Mouse (Mus musculus): ENCODE results near the gene Scarb2. TPM values are rescaled to one million over a fixed set of nuclear protein-coding genes. Genes with fewer than 3 reads are reported as not detected.

Gene Scarb2
- polyA plus RNA-seq, 1 experiment from 2014 or later: 7.0 TPM

DNA sequence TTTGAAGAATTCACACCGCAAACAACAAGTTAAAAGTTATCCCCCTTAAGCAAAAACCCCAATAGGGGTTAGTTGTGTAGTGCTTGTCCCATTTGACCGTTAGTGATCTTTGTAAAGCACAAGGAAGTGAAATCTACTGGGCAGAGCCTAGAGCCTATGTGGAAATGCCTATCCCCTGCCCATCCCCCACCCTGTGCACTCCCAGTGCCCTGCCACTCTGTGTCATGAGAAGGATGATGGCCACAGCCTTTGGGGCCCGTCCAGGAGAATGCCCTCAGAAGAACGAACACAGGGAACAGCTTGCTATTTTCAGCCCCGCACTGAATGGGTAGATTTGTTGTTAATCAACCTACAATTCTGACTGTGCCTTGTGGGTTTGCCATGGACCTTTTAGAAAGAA is 65.1 kb downstream of the Scarb2 start:
- DNase-seq (ENCODE audit: low spot score): no peak
- H3K27ac ChIP-seq (replicated peaks; ENCODE audit: low read depth, low read length): no peak overlapping the region
- no peaks in the 10 kb centered on the region for H3K4me1 ChIP-seq (ENCODE audit: control insufficient read depth, insufficient read depth, low read length)
- H3K4me3 ChIP-seq (ENCODE audit: low read depth, low read length): no peak overlapping the region
- ATAC-seq (ENCODE audit: insufficient number of reproducible peaks, low FRiP score, low TSS enrichment, low read depth): no peak
- no peaks in the 10 kb centered on the region for H3K9me3 ChIP-seq (ENCODE audit: control insufficient read depth, low read length)
- H3K27me3 ChIP-seq (ENCODE audit: control insufficient read depth, insufficient read depth, low read length): no peaks in the 10 kb centered on the region
- H3K36me3 ChIP-seq (ENCODE audit: control insufficient read depth, insufficient read depth, low read length): no peaks in the 10 kb centered on the region
- H3K4me2 ChIP-seq (ENCODE audit: low read depth, severe bottlenecking): no peak overlapping the region
- WGBS: 74% methylated on average over 5 of the region's 5 CpGs
- no peak overlapping the region for H3K9ac ChIP-seq (ENCODE audit: low read length)

DNA sequence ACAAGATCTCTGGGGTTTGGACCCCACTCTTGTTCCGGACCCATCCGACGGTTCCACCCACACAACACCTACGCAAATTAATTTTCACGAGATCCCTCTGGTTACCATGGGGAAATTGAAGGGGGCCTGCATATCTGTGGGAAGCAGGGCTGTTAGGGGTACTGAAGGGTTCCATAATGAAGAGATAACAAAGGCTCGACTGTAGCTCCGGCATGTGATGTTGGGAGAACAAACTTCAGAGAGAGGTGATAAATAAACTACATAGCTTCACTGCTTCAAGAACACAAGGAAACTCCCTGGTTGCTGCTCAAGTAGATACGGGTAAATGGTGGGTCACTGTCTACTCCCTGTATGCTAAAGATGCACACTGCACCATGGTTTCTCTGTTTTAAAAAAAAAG is 68.1 kb downstream of the Scarb2 start:
- Histone ChIP-seq H3K4me1 (ENCODE audit: control insufficient read depth, insufficient read depth, low read length) (no peaks in the 10 kb centered on the region), H3K9me3 (ENCODE audit: control insufficient read depth, low read length) (no peaks in the 10 kb centered on the region), H3K9ac (ENCODE audit: low read length) (no peak overlapping the region), H3K27ac (replicated peaks; ENCODE audit: low read depth, low read length) (no peak overlapping the region), H3K4me2 (ENCODE audit: low read depth, severe bottlenecking) (no peak overlapping the region), H3K27me3 (ENCODE audit: control insufficient read depth, insufficient read depth, low read length) (no peaks in the 10 kb centered on the region), H3K4me3 (ENCODE audit: low read depth, low read length) (no peak overlapping the region), H3K36me3 (ENCODE audit: control insufficient read depth, insufficient read depth, low read length) (no peaks in the 10 kb centered on the region)
- 89% methylated on average over 8 of the region's 8 CpGs for WGBS
- ATAC-seq (ENCODE audit: insufficient number of reproducible peaks, low FRiP score, low TSS enrichment, low read depth): no peak
- no peak for DNase-seq (ENCODE audit: low spot score)

DNA sequence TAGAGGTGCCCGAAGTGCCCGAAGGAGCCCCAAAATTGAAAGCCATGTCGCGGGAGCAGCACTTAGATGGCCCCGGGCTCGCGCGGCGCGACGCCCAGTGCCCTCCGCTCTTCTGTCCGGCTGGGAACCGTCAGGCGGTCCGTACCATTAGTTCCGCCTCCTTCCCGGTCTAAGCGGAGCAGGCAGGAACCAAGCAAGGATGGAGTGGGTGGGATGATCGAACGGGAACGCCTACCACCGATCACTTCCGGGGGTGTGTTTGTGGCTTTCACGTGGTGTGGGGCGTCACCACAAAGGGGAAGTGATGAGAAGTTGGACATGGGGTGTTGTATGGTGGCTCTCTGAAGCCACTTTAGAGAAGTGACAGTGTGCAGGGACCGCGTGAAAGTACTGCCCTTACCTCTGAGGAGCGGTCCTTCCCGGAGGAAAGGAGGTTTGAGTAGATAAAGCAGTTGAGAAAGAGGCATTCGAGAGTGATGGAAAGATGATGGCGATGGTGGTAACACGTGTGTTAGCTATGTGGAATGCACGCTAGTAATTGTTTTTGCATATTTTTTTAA is 71.5 kb downstream of the Scarb2 start, which contains the start of gene Nup54:
TSS of gene Nup54 (minus strand) at position 195 of the 560 bp plus-strand sequence.
- peak within 1 kb of the TSS; percentile 78 for H3K4me2 ChIP-seq (ENCODE audit: low read depth, severe bottlenecking)
- peak within 1 kb of the TSS; percentile 97 for H3K4me3 ChIP-seq (ENCODE audit: low read depth, low read length)
- H3K27me3 ChIP-seq (ENCODE audit: control insufficient read depth, insufficient read depth, low read length): no peaks in the 10 kb centered on the region
- peak; percentile 95 for DNase-seq (ENCODE audit: low spot score)
- H3K4me1 ChIP-seq (ENCODE audit: control insufficient read depth, insufficient read depth, low read length): no peaks in the 10 kb centered on the region
- WGBS: 1% methylated on average over 34 of the region's 34 CpGs
- no peaks in the 10 kb centered on the region for H3K9me3 ChIP-seq (ENCODE audit: control insufficient read depth, low read length)
- peak; percentile 98 for ATAC-seq (ENCODE audit: insufficient number of reproducible peaks, low FRiP score, low TSS enrichment, low read depth)
- peak within 1 kb of the TSS; percentile 76 for H3K27ac ChIP-seq (replicated peaks; ENCODE audit: low read depth, low read length)
- no peaks in the 10 kb centered on the region for H3K36me3 ChIP-seq (ENCODE audit: control insufficient read depth, insufficient read depth, low read length)
- H3K9ac ChIP-seq (ENCODE audit: low read length): peak within 1 kb of the TSS; percentile 90

DNA sequence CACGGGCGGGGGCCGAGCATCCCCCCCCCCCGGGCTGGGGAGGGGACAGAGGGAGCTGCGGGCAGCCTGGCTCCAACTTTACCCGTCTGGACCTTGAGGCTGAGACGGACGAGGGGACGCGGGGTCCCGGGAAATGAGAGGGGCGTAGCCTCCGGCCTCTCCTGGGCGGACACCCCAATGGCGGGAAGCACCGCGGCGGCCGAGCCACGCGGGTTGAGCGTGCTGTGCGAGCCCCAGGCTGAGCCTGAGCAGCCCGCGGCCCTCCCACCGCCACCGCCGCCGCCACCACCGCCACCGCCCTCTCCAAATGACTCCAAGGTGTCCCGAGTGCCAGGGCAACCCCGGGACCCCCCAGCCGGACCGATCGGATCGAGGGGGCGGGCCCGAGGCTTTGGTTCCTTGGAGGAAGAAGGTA is 72.1 kb downstream of the Scarb2 start:
- DNase-seq (ENCODE audit: low spot score): no peak
- no peaks in the 10 kb centered on the region for H3K9me3 ChIP-seq (ENCODE audit: control insufficient read depth, low read length)
- 0% methylated on average over 35 of the region's 39 CpGs for WGBS
- no peaks in the 10 kb centered on the region for H3K4me1 ChIP-seq (ENCODE audit: control insufficient read depth, insufficient read depth, low read length)
- H3K27me3 ChIP-seq (ENCODE audit: control insufficient read depth, insufficient read depth, low read length): no peaks in the 10 kb centered on the region
- H3K4me3 ChIP-seq (ENCODE audit: low read depth, low read length): peak overlapping the region; percentile 97
- peak overlapping the region; percentile 76 for H3K27ac ChIP-seq (replicated peaks; ENCODE audit: low read depth, low read length)
- ATAC-seq (ENCODE audit: insufficient number of reproducible peaks, low FRiP score, low TSS enrichment, low read depth): no peak; the same call in 1 of the 2 replicates
- peak overlapping the region; percentile 78 for H3K4me2 ChIP-seq (ENCODE audit: low read depth, severe bottlenecking)
- peak overlapping the region; percentile 90 for H3K9ac ChIP-seq (ENCODE audit: low read length)
- no peaks in the 10 kb centered on the region for H3K36me3 ChIP-seq (ENCODE audit: control insufficient read depth, insufficient read depth, low read length)

DNA sequence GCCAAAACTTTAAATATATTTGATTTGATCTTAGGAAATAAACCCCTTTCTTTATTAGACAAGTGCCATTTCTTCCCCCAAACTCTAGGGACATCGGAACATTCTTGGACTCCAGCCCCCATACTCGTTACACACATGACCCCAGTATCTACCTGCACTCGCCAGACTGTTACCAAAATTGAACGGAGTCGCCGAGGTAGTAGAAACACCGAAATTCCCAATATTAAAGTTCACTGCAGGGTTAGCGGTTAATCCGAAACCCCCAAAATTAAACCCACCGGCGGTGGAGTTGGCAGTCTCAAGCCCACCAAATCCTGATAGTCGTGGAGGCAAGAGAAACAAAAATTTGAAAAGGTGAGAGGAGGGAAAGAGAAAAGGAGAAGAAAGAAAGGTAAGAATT is 72.6 kb downstream of the Scarb2 start:
- peak overlapping the region; percentile 90 for H3K9ac ChIP-seq (ENCODE audit: low read length)
- peak overlapping the region; percentile 97 for H3K4me3 ChIP-seq (ENCODE audit: low read depth, low read length)
- peaks cover 1% of the 10 kb centered on the region; the same call in 1 of the 2 replicates for H3K36me3 ChIP-seq (ENCODE audit: control insufficient read depth, insufficient read depth, low read length)
- peak overlapping the region; percentile 78 for H3K4me2 ChIP-seq (ENCODE audit: low read depth, severe bottlenecking)
- no peaks in the 10 kb centered on the region for H3K9me3 ChIP-seq (ENCODE audit: control insufficient read depth, low read length)
- ATAC-seq (ENCODE audit: insufficient number of reproducible peaks, low FRiP score, low TSS enrichment, low read depth): no peak
- no peaks in the 10 kb centered on the region for H3K27me3 ChIP-seq (ENCODE audit: control insufficient read depth, insufficient read depth, low read length)
- 2% methylated on average over 12 of the region's 12 CpGs for WGBS
- no peaks in the 10 kb centered on the region for H3K4me1 ChIP-seq (ENCODE audit: control insufficient read depth, insufficient read depth, low read length)
- DNase-seq (ENCODE audit: low spot score): peak; percentile 28
- H3K27ac ChIP-seq (replicated peaks; ENCODE audit: low read depth, low read length): peak overlapping the region; percentile 76; the same call in 1 of the 2 replicates

DNA sequence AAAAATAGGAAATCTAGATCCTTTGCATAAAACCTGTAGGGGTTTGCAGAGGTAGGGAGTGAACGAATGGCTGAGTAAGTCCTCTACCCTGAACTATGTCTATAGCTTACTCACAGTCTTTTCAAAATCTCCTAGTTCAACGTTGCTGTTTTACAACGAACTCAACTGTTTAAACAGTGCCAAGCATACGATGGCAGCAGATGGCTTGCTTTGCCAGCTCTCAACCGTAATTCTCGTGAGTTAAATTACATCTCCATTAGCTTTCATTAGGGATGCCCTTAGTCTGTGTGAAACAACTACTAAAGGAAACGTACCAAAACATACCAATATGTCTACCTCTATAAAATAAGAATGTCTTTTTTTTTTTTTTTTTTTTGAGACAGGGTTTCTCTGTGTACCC is 75.0 kb downstream of the Scarb2 start:
- Histone ChIP-seq H3K27me3 (ENCODE audit: control insufficient read depth, insufficient read depth, low read length) (no peaks in the 10 kb centered on the region), H3K4me2 (ENCODE audit: low read depth, severe bottlenecking) (no peak overlapping the region), H3K27ac (replicated peaks; ENCODE audit: low read depth, low read length) (no peak overlapping the region), H3K4me3 (ENCODE audit: low read depth, low read length) (no peak overlapping the region), H3K9me3 (ENCODE audit: control insufficient read depth, low read length) (no peaks in the 10 kb centered on the region), H3K36me3 (ENCODE audit: control insufficient read depth, insufficient read depth, low read length) (peaks cover 17% of the 10 kb centered on the region), H3K9ac (ENCODE audit: low read length) (no peak overlapping the region), H3K4me1 (ENCODE audit: control insufficient read depth, insufficient read depth, low read length) (no peaks in the 10 kb centered on the region)
- DNase-seq (ENCODE audit: low spot score) (no peak), ATAC-seq (ENCODE audit: insufficient number of reproducible peaks, low FRiP score, low TSS enrichment, low read depth) (no peak)
- 86% methylated on average over 7 of the region's 7 CpGs for WGBS

DNA sequence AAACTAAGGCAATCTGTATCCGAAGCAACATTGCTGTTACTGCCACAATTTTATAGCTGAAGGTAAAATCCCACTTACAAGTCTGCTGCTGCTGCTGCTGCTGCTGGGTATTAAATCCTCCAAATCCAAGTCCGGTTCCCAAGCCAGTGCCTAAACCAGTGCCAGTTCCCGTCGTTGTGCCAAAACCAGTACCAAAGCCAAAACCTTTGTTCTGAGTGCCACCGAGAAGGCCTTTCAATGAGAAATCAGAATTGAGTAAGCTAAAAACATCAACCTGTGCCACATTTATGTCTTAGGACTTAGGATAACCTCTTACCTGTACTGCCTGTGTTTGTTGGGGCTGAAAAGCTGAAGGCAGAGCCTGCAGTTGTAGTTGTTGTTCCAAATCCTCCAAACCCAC is 75.9 kb downstream of the Scarb2 start:
- no peaks in the 10 kb centered on the region for H3K27me3 ChIP-seq (ENCODE audit: control insufficient read depth, insufficient read depth, low read length)
- 89% methylated on average over 5 of the region's 5 CpGs for WGBS
- no peak overlapping the region for H3K27ac ChIP-seq (replicated peaks; ENCODE audit: low read depth, low read length)
- no peaks in the 10 kb centered on the region for H3K9me3 ChIP-seq (ENCODE audit: control insufficient read depth, low read length)
- H3K36me3 ChIP-seq (ENCODE audit: control insufficient read depth, insufficient read depth, low read length): peaks cover 17% of the 10 kb centered on the region
- no peak overlapping the region for H3K4me2 ChIP-seq (ENCODE audit: low read depth, severe bottlenecking)
- H3K4me3 ChIP-seq (ENCODE audit: low read depth, low read length): no peak overlapping the region
- no peak overlapping the region for H3K9ac ChIP-seq (ENCODE audit: low read length)
- DNase-seq (ENCODE audit: low spot score) (no peak), ATAC-seq (ENCODE audit: insufficient number of reproducible peaks, low FRiP score, low TSS enrichment, low read depth) (no peak)
- no peaks in the 10 kb centered on the region for H3K4me1 ChIP-seq (ENCODE audit: control insufficient read depth, insufficient read depth, low read length)

DNA sequence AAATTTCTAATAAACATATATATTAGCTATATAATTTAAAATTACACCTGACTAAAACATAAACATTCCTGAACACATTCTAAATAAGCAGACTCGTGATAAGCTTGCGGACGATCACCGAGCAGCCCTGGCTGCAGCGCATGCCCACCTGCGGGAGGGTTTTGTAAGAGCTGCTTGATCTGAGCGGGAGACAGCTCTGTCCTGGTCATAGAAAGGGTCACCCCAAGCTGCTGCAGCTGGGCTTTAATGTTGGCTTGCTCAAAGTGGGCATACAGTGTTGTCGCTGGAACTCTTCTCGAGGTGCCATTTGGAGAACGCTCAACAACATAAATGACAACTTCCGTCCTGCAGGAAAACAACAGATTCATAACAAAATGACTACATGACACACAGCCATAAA is 82.5 kb downstream of the Scarb2 start:
- no peaks in the 10 kb centered on the region for H3K9me3 ChIP-seq (ENCODE audit: control insufficient read depth, low read length)
- ATAC-seq (ENCODE audit: insufficient number of reproducible peaks, low FRiP score, low TSS enrichment, low read depth) (no peak), DNase-seq (ENCODE audit: low spot score) (no peak)
- peaks cover 30% of the 10 kb centered on the region for H3K36me3 ChIP-seq (ENCODE audit: control insufficient read depth, insufficient read depth, low read length)
- no peak overlapping the region for H3K4me2 ChIP-seq (ENCODE audit: low read depth, severe bottlenecking)
- 95% methylated on average over 11 of the region's 11 CpGs for WGBS
- no peak overlapping the region for H3K27ac ChIP-seq (replicated peaks; ENCODE audit: low read depth, low read length)
- H3K4me1 ChIP-seq (ENCODE audit: control insufficient read depth, insufficient read depth, low read length): no peaks in the 10 kb centered on the region
- no peaks in the 10 kb centered on the region for H3K27me3 ChIP-seq (ENCODE audit: control insufficient read depth, insufficient read depth, low read length)
- H3K9ac ChIP-seq (ENCODE audit: low read length): no peak overlapping the region
- H3K4me3 ChIP-seq (ENCODE audit: low read depth, low read length): no peak overlapping the region

DNA sequence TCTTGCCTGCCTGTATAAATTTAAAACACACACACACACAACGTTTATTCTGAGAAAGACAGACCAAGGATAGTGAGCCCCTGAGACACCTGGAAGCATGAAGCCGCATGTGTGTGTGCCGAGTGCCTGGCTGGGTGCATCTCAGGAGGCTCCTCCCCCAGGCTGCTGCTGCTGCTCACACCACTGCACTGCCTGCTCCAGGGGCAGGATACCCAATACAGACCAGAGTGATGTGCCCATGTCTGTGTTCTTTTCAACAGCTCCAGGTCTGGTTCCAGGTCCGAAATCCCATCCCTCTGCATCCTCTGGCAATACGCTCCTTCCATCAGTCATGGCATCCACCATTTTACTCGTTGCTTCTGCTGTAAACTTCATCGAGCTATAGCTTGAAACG is 92.7 kb downstream of the Scarb2 start:
- H3K9ac ChIP-seq (ENCODE audit: low read length): no peak overlapping the region
- ATAC-seq (ENCODE audit: insufficient number of reproducible peaks, low FRiP score, low TSS enrichment, low read depth) (no peak), DNase-seq (ENCODE audit: low spot score) (no peak)
- WGBS: 89% methylated on average over 8 of the region's 8 CpGs
- H3K27ac ChIP-seq (replicated peaks; ENCODE audit: low read depth, low read length): no peak overlapping the region
- H3K27me3 ChIP-seq (ENCODE audit: control insufficient read depth, insufficient read depth, low read length): no peaks in the 10 kb centered on the region
- no peak overlapping the region for H3K4me3 ChIP-seq (ENCODE audit: low read depth, low read length)
- no peak overlapping the region for H3K4me2 ChIP-seq (ENCODE audit: low read depth, severe bottlenecking)
- no peaks in the 10 kb centered on the region for H3K9me3 ChIP-seq (ENCODE audit: control insufficient read depth, low read length)
- peaks cover 11% of the 10 kb centered on the region for H3K36me3 ChIP-seq (ENCODE audit: control insufficient read depth, insufficient read depth, low read length)
- no peaks in the 10 kb centered on the region for H3K4me1 ChIP-seq (ENCODE audit: control insufficient read depth, insufficient read depth, low read length)

Data from limb, embryonic 11.5 days (tissue).